Mouse (Mus musculus) liver, embryonic 14.5 days (tissue): ENCODE results near the gene Pam.

Experiments used
- CTCF ChIP-seq: IDR thresholded peaks from 2 replicates; pipeline ENCODE4 v1.5.1; 2016; ENCODE audit warnings: antibody characterized with exemption, low read depth, control low read depth
- EP300 ChIP-seq: IDR thresholded peaks from 2 replicates; pipeline ENCODE4 v1.6.1; 2016; ENCODE audit warnings: antibody characterized with exemption, low read depth

DNA sequence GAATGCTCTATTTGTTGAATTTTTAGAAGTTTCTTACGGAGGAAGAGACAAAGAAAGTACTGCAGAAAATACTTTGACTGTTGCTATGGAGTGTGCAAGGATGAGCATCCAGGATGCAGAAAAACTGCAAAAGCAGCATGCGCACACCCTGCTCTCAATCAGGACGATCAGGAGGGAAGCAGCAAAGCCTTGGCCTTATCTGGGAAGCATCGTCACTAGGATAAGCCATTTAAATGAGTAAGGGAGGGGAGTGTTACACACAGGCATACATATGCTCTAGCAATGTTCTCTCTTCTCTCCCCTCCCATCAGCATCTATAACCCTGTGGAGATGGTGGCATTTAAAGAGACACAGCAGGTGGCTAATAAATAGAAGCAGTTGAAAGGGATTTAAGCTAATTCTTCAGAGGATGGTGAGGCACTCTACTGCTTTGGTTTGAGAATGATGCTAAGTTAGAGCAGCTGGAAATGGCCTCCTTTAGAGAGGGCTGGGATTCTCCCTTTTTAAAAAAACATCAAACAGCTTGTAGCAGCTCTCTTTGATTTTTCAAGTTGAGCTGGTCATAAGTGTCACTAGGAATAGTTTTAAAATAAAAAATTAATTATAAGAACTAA, 165.9 kb downstream of the Pam start:
- no peak for TF ChIP-seq EP300
- TF ChIP-seq CTCF = no peak
